Mouse (Mus musculus): ENCODE measurements around the gene Efcab6. TPM values are rescaled to one million over a fixed set of nuclear protein-coding genes. Genes with fewer than 3 reads are reported as not detected.

Efcab6 gene
- polyA plus RNA-seq, 1 experiment, result 11.0 TPM

DNA sequence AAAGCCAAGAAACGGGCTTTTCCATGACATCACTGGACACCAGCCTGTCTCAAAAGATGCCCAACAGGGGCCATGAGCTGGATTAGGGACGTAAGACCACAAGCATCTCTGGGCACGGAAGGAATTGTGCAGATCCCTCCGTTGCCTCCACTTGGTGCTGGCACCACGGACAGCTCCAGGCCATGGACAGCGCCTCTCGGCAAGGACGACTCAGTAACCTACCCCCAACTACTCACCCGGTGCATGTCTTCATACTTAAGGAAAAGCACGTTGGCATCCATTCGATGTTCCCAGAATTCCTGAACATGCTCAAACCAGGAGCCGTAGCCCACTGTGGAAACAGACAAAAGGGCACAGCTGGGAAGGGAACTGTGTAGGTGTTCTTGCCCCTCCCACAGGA, 21.2 kb upstream of the Efcab6 start:
- H3K27ac ChIP-seq (ENCODE audit: insufficient read depth, low read length), result no peak overlapping the region
- no peak overlapping the region for H3K4me3 ChIP-seq (ENCODE audit: insufficient read depth, low read length)
- H3K4me1 ChIP-seq (ENCODE audit: control insufficient read depth, insufficient read depth, low read length), result peaks cover 6% of the 10 kb centered on the region
- no peak for TF ChIP-seq CTCF (IDR thresholded peaks at IDR 0.05; ENCODE audit: extremely low read depth, insufficient read depth, low read length)
- no peak for TF ChIP-seq POLR2A (IDR thresholded peaks at IDR 0.05; ENCODE audit: extremely low read depth, insufficient read depth, low read length)

DNA sequence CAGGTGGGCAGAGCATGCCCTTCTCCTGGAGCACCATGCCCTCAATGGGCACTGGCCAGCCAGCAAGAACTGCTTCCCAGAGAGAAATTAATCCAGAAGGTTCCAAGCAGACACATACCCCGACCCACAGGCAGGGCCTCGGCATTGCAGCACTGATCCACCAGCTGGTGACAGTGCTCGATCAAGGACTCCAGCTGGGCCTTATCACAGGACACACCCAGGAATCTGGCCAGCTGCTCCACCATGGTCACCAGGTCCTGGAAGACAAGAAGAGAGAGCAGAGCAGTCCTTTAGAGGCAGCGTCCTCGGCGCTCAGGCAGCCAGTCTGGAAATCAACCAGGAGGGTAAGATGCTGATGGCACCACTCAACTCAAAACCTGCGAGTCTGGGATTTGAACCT, 14.9 kb upstream of the Efcab6 start:
- peak overlapping the region; percentile 55 for H3K27ac ChIP-seq (ENCODE audit: insufficient read depth, low read length)
- peaks cover 3% of the 10 kb centered on the region; the same call in 1 of the 2 replicates for H3K4me1 ChIP-seq (ENCODE audit: control insufficient read depth, insufficient read depth, low read length)
- no peak for TF ChIP-seq CTCF (IDR thresholded peaks at IDR 0.05; ENCODE audit: extremely low read depth, insufficient read depth, low read length)
- TF ChIP-seq POLR2A (IDR thresholded peaks at IDR 0.05; ENCODE audit: extremely low read depth, insufficient read depth, low read length), result no peak
- no peak overlapping the region for H3K4me3 ChIP-seq (ENCODE audit: insufficient read depth, low read length)

DNA sequence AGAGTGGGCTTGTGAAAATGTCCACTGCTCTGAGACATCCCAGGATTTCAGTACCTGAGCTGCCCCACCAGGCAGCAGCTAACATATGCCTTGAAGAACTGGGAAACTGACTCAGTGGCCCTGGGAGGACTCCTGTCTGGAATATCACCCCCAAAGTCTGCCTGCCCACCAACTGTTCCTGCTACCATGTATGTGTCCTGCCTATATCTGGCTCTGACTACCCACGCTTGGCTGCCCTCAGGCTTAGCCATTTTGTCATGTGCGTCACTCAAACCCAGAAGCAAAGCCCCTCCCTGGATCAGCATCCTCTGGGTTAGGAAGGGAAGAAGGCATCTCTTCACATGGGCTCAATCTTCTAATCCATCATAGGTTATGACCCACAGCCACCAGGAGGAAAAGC, 14.3 kb upstream of the Efcab6 start:
- Histone ChIP-seq H3K27ac (ENCODE audit: insufficient read depth, low read length) (peak overlapping the region; percentile 55), H3K4me3 (ENCODE audit: insufficient read depth, low read length) (no peak overlapping the region), H3K4me1 (ENCODE audit: control insufficient read depth, insufficient read depth, low read length) (peaks cover 3% of the 10 kb centered on the region; the same call in 1 of the 2 replicates)
- TF ChIP-seq CTCF (IDR thresholded peaks at IDR 0.05; ENCODE audit: extremely low read depth, insufficient read depth, low read length), result no peak
- no peak for TF ChIP-seq POLR2A (IDR thresholded peaks at IDR 0.05; ENCODE audit: extremely low read depth, insufficient read depth, low read length)

DNA sequence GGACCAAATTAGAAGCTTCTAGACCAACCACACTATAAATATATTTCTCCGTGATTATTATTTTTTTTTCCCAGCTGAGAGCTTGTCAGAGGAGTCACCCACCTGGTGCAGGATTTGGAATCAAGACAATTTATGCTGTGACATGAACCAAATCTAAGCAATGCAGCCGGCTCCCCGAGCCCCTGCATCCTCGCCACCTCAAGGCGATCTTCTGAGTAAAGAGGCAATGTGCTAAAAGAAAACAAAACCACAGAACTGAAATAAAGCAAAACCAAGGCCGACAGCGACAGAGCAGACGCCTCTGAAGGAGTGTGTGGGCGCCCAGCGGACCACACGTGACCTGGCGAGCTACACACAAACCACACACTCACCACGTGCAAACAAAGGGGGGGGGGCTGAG, 13.5 kb upstream of the Efcab6 start:
- Histone ChIP-seq H3K4me1 (ENCODE audit: control insufficient read depth, insufficient read depth, low read length) (peaks cover 5% of the 10 kb centered on the region), H3K4me3 (ENCODE audit: insufficient read depth, low read length) (no peak overlapping the region), H3K27ac (ENCODE audit: insufficient read depth, low read length) (peak overlapping the region; percentile 36)
- TF ChIP-seq POLR2A (IDR thresholded peaks at IDR 0.05; ENCODE audit: extremely low read depth, insufficient read depth, low read length), result no peak
- TF ChIP-seq CTCF (IDR thresholded peaks at IDR 0.05; ENCODE audit: extremely low read depth, insufficient read depth, low read length), result no peak

DNA sequence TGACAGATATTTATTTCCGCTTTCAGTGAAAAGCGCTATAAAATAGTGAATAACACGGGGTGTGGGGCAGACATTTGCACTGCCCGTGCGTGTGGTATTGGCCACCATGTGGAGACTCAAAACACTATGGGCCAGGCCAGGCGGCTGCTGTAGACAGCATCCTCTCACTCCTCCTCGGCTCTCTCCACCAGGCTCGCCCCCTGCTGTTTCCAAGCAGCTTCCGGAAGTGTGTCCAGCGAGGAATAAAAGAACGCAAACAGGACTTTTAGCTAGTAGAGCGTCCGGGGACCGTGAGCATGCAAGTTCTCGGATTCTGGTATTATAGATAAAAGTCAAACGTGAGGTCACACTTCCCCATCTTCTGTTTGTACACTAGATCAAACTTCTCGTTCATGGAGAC, 12.0 kb upstream of the Efcab6 start:
- no peak for TF ChIP-seq CTCF (IDR thresholded peaks at IDR 0.05; ENCODE audit: extremely low read depth, insufficient read depth, low read length)
- no peak for TF ChIP-seq POLR2A (IDR thresholded peaks at IDR 0.05; ENCODE audit: extremely low read depth, insufficient read depth, low read length)
- no peak overlapping the region for H3K4me3 ChIP-seq (ENCODE audit: insufficient read depth, low read length)
- peaks cover 6% of the 10 kb centered on the region for H3K4me1 ChIP-seq (ENCODE audit: control insufficient read depth, insufficient read depth, low read length)
- H3K27ac ChIP-seq (ENCODE audit: insufficient read depth, low read length), result no peak overlapping the region

DNA sequence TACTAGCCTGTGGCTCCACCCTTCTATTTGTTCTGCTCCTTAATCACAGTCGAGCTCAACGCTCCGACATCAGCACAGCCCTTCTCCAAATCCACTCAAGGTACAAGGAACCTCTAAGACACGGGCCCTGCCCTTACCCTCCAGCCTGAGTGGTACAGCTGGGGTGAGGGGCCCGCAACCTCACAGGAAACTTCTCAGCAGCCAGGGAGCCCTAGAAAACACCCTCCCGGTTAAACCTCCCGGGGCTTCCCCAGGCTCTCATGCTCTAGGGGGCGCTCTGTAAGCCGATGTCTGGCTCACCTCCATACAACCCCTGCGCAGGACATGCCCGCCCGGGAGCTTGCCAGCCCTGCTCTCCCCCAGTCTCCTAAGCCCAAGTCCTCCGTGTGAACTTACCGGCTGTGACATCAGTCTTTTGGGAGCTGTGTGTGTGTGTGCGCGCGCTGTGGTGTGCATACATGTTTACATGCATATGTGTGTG, 9.6 kb upstream of the Efcab6 start:
- TF ChIP-seq CTCF (IDR thresholded peaks at IDR 0.05; ENCODE audit: extremely low read depth, insufficient read depth, low read length), result 0 out of 2 replicates have a peak, but pooled peaks have one; percentile 24
- no peak for TF ChIP-seq POLR2A (IDR thresholded peaks at IDR 0.05; ENCODE audit: extremely low read depth, insufficient read depth, low read length)
- Histone ChIP-seq H3K4me1 (ENCODE audit: control insufficient read depth, insufficient read depth, low read length) (peaks cover 4% of the 10 kb centered on the region), H3K4me3 (ENCODE audit: insufficient read depth, low read length) (no peak overlapping the region), H3K27ac (ENCODE audit: insufficient read depth, low read length) (no peak overlapping the region)

DNA sequence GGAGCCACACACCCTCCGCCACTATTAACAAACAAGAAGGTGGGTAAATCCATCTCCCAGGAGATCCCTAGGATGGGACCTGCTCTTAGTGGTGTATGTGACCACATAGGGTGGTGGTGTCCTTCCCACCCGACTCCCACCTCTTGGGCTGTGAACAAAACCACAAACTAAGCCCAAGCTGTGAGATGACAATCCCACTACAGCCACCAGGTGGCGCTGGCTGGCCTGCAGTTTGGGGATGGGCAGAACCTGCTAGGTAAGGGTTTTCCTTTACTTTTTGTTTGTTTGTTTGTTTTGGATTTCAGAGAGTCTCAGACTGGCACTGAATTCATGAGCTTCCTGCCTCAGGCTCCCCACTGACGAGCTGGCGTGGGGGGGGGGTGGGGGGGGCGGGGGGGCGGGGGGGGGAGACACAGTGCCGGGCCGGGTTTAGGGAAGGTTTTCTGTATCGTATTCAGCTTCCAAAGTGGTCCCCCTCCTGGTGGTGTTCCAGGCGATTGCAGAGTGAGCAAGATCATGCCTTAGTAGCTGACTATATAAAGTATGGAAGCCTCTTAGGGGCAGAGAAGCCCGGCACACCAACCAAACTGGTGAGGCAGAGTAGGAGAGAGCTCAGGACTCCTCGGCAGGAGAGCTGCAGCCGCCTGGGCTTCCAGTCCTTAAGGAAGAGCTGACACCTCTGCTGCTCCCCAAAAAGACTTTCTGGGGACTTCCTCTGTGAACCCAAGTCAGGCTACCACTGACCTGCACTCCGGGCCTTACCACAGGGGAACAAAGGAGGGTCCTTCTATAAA, 8.9 kb upstream of the Efcab6 start:
- TF ChIP-seq CTCF (IDR thresholded peaks at IDR 0.05; ENCODE audit: extremely low read depth, insufficient read depth, low read length) (peak; percentile 88), POLR2A (IDR thresholded peaks at IDR 0.05; ENCODE audit: extremely low read depth, insufficient read depth, low read length) (no peak)
- Histone ChIP-seq H3K4me3 (ENCODE audit: insufficient read depth, low read length) (no peak overlapping the region), H3K27ac (ENCODE audit: insufficient read depth, low read length) (no peak overlapping the region)

DNA sequence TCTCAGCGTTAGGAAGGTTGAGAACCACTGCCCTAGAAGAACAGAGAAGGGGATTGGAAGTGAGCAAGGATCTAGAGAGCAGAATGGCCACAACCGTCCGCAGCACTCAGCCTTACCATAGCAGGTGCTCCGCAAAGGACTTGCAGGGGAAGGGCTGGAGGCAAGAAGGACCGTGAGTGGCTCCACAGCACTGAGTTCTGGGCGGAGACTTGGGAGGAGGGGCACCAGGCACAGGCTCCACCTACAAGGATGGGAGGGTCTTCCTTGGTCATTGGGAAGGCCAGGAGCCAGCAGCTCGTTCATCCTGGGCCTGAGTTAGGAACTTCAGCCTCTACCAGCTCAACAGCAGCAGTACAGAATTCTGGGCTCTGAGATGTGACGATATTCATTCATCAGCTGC, 7.9 kb upstream of the Efcab6 start:
- no peak overlapping the region for H3K27ac ChIP-seq (ENCODE audit: insufficient read depth, low read length)
- H3K4me1 ChIP-seq (ENCODE audit: control insufficient read depth, insufficient read depth, low read length), result peaks cover 7% of the 10 kb centered on the region
- no peak overlapping the region for H3K4me3 ChIP-seq (ENCODE audit: insufficient read depth, low read length)
- TF ChIP-seq POLR2A (IDR thresholded peaks at IDR 0.05; ENCODE audit: extremely low read depth, insufficient read depth, low read length), result peak; percentile 18; the same call in 1 of the 2 replicates
- no peak for TF ChIP-seq CTCF (IDR thresholded peaks at IDR 0.05; ENCODE audit: extremely low read depth, insufficient read depth, low read length)

More for the DNA sequence above, 8.9 kb upstream of the Efcab6 start:
- H3K4me1 ChIP-seq (ENCODE audit: control insufficient read depth, insufficient read depth, low read length), result peaks cover 4% of the 10 kb centered on the region

DNA sequence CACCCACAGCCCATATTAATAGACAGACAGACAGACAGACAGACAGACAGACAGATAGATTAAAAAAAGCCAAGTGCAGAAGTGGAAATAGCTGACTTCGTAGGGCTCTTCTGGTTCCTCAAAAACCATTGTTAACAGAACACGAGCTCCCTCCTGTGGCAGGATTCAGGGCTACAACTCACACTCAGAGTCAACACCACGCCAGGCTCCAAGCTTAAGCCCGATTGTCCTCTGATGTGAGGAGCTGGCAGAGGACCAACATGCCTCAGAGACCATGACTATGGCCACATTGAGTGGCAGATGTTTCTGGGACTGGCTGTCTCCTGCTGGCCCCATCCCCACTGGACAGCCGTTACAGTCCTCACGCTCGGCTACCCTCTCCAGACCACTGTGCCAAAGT, 7.0 kb upstream of the Efcab6 start:
- TF ChIP-seq CTCF (IDR thresholded peaks at IDR 0.05; ENCODE audit: extremely low read depth, insufficient read depth, low read length) (peak; percentile 82), POLR2A (IDR thresholded peaks at IDR 0.05; ENCODE audit: extremely low read depth, insufficient read depth, low read length) (no peak)
- Histone ChIP-seq H3K27ac (ENCODE audit: insufficient read depth, low read length) (no peak overlapping the region), H3K4me3 (ENCODE audit: insufficient read depth, low read length) (no peak overlapping the region), H3K4me1 (ENCODE audit: control insufficient read depth, insufficient read depth, low read length) (peaks cover 5% of the 10 kb centered on the region)

DNA sequence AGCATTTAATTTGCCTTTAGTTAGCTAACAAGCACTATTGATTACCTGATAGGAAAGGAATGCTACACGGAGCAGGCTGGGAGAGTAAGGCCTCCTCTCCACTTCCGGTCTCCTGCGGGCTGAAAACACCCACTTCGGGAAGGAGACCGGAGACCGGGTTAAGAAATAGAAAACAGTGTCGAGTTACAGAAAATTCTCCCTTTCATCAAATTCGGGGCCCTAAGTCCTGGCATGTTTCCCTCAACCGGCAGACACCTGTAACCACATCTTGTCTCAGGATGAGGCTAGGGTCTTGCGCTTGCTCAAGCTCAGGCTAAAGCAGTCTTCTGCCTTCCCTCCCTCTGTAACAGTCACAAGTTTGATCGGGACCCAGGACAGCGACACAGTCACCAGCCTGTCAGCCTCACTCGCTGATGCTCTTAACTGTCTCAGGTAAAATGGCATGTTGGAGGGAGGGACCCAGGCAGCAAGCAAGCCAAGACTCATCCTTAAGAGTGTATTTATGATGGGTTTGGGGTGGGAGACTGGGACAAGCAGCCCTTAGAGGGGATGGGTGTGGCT, 5.0 kb upstream of the Efcab6 start:
- H3K27ac ChIP-seq (ENCODE audit: insufficient read depth, low read length), result no peak overlapping the region
- no peak overlapping the region for H3K4me3 ChIP-seq (ENCODE audit: insufficient read depth, low read length)
- H3K4me1 ChIP-seq (ENCODE audit: control insufficient read depth, insufficient read depth, low read length), result peaks cover 5% of the 10 kb centered on the region
- TF ChIP-seq POLR2A (IDR thresholded peaks at IDR 0.05; ENCODE audit: extremely low read depth, insufficient read depth, low read length) (no peak), CTCF (IDR thresholded peaks at IDR 0.05; ENCODE audit: extremely low read depth, insufficient read depth, low read length) (no peak)
